Mouse (Mus musculus): ENCODE measurements at regions not wholly inside any gene's neighbourhood (a gene's known extent, or its start where the extent isn't known, plus 50 kb on each side); places are given as distances from the start of the nearest gene placed in this dataset.

DNA sequence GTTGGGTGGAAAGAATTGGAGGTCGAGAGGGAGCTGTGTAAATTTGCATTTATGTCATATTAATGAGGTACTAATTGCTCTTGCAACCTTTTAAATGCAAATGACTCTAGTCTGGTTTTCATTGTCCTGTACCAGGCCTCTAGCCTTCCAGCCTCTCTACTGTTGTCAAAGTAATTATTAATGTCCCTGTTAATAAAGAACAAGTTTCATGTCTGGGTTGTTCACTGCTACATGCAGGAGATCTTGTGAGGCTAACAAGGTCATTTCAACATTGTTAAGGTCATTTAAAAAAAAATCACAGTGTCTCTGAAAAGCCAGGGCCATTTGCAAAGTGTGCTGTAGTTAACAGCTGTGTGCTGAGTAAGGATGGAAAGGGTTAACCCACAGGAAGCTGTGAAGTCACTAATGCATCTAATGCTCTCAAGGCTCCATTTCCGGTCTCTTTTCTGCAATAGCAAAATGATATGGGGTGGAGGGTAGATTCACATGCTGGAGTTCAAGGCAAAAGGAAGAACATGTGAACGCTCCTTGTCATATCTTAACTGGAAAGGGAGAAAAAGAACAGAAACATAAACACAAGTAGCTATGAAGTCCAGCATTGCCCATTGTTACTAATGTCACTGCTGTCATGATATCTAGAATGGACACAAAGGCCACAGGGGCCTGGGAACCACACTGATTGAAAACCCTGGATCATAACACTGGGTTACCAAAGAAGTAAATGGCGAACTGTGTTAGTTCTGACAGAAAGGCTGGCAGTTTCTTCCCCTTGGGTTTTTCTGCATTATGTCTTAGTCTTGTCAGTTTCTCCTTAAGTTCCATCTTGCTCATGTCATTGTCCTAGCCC lies 197.5 kb upstream of the Id2 start:
- Histone ChIP-seq H3K4me3 (ENCODE audit: low read depth, low read length) (no peak overlapping the region), H3K27ac (ENCODE audit: low read depth, low read length) (no peak overlapping the region), H3K4me2 (ENCODE audit: low read depth) (no peak overlapping the region), H3K9me3 (ENCODE audit: control insufficient read depth, low read length) (no peaks in the 10 kb centered on the region), H3K4me1 (ENCODE audit: control insufficient read depth, insufficient read depth, low read length) (peaks cover 8% of the 10 kb centered on the region), H3K27me3 (ENCODE audit: control insufficient read depth, insufficient read depth, low read length) (no peaks in the 10 kb centered on the region), H3K36me3 (ENCODE audit: control insufficient read depth, insufficient read depth, low read length) (no peaks in the 10 kb centered on the region), H3K9ac (ENCODE audit: low read length) (no peak overlapping the region)
- WGBS = 57% methylated on average over 4 of the region's 4 CpGs
- DNase-seq (ENCODE audit: low spot score) (no peak), ATAC-seq (ENCODE audit: insufficient read depth, low FRiP score, low TSS enrichment) (no peak)

DNA sequence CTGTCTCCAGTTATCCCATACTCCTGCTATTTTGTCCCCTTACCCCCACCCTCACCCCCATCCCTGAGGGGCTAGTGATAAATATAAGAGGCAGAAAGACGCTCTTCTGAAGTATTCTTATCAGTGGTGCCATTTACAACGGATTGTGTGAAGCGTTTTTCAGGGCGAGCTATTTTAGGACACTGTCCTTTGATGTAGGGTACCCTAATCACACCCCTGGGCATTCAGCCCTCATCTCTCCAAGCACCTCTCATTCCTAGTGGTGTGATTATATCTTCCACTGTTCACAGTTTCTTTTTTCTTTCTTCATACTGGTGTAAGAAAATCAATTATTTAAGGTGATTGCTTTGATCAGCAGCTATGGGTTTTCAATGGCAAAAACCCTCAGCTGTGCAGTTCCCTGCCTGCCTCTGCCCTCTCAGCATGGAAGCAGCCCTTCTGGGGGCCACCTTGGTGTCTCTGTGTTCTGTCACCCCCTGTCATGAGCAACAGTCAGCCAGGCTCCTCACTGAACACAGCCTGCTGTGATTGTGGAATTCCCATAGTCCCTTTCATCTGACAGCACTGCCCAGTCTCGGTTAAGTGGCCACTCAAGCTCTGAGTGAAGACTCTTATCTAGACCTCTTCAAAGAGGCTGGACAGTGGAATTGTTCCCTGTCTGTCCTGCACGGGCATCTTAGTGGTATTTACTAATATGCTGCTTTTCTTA lies 196.7 kb upstream of the Id2 start:
- Histone ChIP-seq H3K27ac (ENCODE audit: low read depth, low read length) (no peak overlapping the region), H3K27me3 (ENCODE audit: control insufficient read depth, insufficient read depth, low read length) (no peaks in the 10 kb centered on the region), H3K9ac (ENCODE audit: low read length) (no peak overlapping the region), H3K9me3 (ENCODE audit: control insufficient read depth, low read length) (no peaks in the 10 kb centered on the region), H3K4me3 (ENCODE audit: low read depth, low read length) (no peak overlapping the region), H3K36me3 (ENCODE audit: control insufficient read depth, insufficient read depth, low read length) (no peaks in the 10 kb centered on the region), H3K4me1 (ENCODE audit: control insufficient read depth, insufficient read depth, low read length) (peaks cover 8% of the 10 kb centered on the region), H3K4me2 (ENCODE audit: low read depth) (no peak overlapping the region)
- DNase-seq (ENCODE audit: low spot score) (no peak), ATAC-seq (ENCODE audit: insufficient read depth, low FRiP score, low TSS enrichment) (no peak)
- 26% methylated on average over 6 of the region's 6 CpGs for WGBS

DNA sequence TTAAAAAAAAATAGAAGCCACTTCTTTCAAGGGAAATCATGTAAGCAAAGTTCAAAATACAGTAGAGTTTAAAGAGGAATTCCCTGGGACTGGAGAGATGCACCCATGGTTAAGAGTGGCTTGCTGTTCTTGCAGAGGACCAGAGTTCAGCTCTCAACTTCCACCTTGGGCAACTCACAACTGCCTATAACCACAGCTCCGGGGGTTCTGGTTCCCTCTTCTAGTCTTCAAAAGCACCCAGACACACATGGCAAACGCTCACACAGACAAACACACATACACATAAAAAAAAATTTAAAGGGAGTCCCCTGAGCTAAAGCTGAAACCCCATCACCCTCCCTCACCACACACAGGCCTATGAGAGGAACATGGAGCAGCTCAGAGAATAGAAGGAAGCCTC lies 192.4 kb upstream of the Id2 start:
- Histone ChIP-seq H3K4me3 (ENCODE audit: low read depth, low read length) (no peak overlapping the region), H3K9me3 (ENCODE audit: control insufficient read depth, low read length) (no peaks in the 10 kb centered on the region), H3K27me3 (ENCODE audit: control insufficient read depth, insufficient read depth, low read length) (no peaks in the 10 kb centered on the region), H3K4me1 (ENCODE audit: control insufficient read depth, insufficient read depth, low read length) (peaks cover 5% of the 10 kb centered on the region), H3K4me2 (ENCODE audit: low read depth) (no peak overlapping the region), H3K9ac (ENCODE audit: low read length) (no peak overlapping the region), H3K36me3 (ENCODE audit: control insufficient read depth, insufficient read depth, low read length) (no peaks in the 10 kb centered on the region), H3K27ac (ENCODE audit: low read depth, low read length) (no peak overlapping the region)
- ATAC-seq (ENCODE audit: insufficient read depth, low FRiP score, low TSS enrichment) (no peak), DNase-seq (ENCODE audit: low spot score) (no peak)
- 79% methylated on average over 2 of the region's 2 CpGs for WGBS

DNA sequence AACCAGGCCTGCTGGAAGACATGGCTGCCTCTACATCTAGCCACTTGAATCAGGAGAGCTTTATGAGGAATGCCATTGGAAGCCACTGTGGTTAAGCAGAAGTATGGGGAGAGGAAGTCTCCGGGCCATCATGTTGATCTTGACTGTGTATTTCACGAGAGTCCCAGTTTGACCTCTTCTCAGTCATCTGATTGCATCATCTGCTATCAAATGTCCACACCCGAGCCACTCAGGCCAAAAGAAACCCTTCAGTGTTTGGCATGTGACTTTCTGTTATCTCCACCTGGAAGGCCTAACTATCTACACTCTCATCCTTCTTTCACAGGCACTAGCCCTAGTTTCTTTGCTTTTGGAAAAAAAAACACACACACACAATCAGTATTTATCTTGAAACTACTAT lies 186.9 kb upstream of the Id2 start:
- no peak overlapping the region for H3K4me2 ChIP-seq (ENCODE audit: low read depth)
- 79% methylated on average over 3 of the region's 3 CpGs for WGBS

DNA sequence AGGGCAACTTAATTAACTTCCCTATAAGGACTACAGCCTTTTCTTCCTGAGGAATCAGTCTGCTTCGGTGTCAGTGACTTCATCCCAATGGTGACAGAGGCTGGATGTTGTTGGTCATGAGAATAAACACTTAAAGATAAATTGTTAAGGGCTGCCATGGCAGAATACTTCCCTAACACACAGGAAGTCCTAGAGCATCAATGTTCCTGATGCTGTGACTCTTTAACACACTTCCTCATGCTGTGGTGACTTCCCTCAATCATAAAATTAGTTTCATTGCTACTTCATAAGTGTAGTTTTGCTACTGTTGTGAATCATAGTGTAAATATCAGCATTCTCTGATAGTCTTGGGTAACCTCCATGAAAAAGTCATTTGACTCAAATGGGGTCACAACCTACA lies 184.5 kb upstream of the Id2 start:
- WGBS = 82% methylated on average over 1 of the region's 1 CpGs
- Histone ChIP-seq H3K36me3 (ENCODE audit: control insufficient read depth, insufficient read depth, low read length) (no peaks in the 10 kb centered on the region), H3K9ac (ENCODE audit: low read length) (no peak overlapping the region), H3K4me3 (ENCODE audit: low read depth, low read length) (no peak overlapping the region), H3K9me3 (ENCODE audit: control insufficient read depth, low read length) (no peaks in the 10 kb centered on the region), H3K27me3 (ENCODE audit: control insufficient read depth, insufficient read depth, low read length) (no peaks in the 10 kb centered on the region), H3K27ac (ENCODE audit: low read depth, low read length) (no peak overlapping the region), H3K4me1 (ENCODE audit: control insufficient read depth, insufficient read depth, low read length) (no peaks in the 10 kb centered on the region), H3K4me2 (ENCODE audit: low read depth) (no peak overlapping the region)
- ATAC-seq (ENCODE audit: insufficient read depth, low FRiP score, low TSS enrichment) (no peak), DNase-seq (ENCODE audit: low spot score) (no peak)

More for the DNA sequence above, 186.9 kb upstream of the Id2 start:
- Histone ChIP-seq H3K4me3 (ENCODE audit: low read depth, low read length) (no peak overlapping the region), H3K4me1 (ENCODE audit: control insufficient read depth, insufficient read depth, low read length) (no peaks in the 10 kb centered on the region), H3K36me3 (ENCODE audit: control insufficient read depth, insufficient read depth, low read length) (no peaks in the 10 kb centered on the region), H3K27me3 (ENCODE audit: control insufficient read depth, insufficient read depth, low read length) (no peaks in the 10 kb centered on the region), H3K27ac (ENCODE audit: low read depth, low read length) (no peak overlapping the region), H3K9ac (ENCODE audit: low read length) (no peak overlapping the region), H3K9me3 (ENCODE audit: control insufficient read depth, low read length) (no peaks in the 10 kb centered on the region)
- DNase-seq (ENCODE audit: low spot score) = no peak
- no peak for ATAC-seq (ENCODE audit: insufficient read depth, low FRiP score, low TSS enrichment)

DNA sequence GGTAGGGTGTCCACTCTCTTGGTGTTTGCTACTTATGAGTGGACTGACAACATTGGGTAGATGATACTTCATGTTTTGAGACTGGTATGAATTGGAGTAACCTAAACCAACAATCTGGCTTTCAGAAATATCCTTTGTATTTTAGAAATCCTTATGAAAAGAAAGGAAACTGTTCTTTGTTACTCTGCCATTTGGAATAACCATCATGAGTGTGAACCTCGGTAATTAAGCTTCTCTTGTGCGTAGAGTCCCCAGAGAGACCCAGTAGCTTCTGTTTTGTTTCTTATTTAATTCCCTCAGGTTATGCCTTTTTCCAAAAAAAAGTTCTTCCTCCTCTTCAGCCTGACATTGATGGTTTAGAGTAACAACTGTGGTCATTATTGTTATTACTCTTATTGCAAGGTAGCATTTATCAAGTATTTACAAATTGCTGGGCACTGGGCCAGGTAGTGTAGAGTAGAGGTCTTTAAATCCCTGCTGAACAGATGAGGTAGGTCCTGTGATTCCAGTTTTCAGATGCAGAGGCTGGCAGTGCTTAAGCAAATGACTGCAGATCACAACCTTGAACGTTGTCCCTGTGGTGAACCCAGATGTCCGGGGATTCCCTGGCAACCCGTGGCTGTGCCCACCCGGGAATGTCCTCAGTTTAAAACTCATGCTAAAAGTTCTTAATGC lies 176.8 kb upstream of the Id2 start:
- 79% methylated on average over 6 of the region's 6 CpGs for WGBS
- H3K9ac ChIP-seq (ENCODE audit: low read length) = no peak overlapping the region
- no peak overlapping the region for H3K27ac ChIP-seq (ENCODE audit: low read depth, low read length)
- no peak overlapping the region for H3K4me2 ChIP-seq (ENCODE audit: low read depth)
- H3K9me3 ChIP-seq (ENCODE audit: control insufficient read depth, low read length) = no peaks in the 10 kb centered on the region
- no peaks in the 10 kb centered on the region for H3K36me3 ChIP-seq (ENCODE audit: control insufficient read depth, insufficient read depth, low read length)
- no peak overlapping the region for H3K4me3 ChIP-seq (ENCODE audit: low read depth, low read length)
- ATAC-seq (ENCODE audit: insufficient read depth, low FRiP score, low TSS enrichment) = no peak
- no peak for DNase-seq (ENCODE audit: low spot score)
- H3K4me1 ChIP-seq (ENCODE audit: control insufficient read depth, insufficient read depth, low read length) = 0 out of 2 replicates have a peak, but pooled peaks cover 5% of the 10 kb centered on the region
- no peaks in the 10 kb centered on the region for H3K27me3 ChIP-seq (ENCODE audit: control insufficient read depth, insufficient read depth, low read length)

DNA sequence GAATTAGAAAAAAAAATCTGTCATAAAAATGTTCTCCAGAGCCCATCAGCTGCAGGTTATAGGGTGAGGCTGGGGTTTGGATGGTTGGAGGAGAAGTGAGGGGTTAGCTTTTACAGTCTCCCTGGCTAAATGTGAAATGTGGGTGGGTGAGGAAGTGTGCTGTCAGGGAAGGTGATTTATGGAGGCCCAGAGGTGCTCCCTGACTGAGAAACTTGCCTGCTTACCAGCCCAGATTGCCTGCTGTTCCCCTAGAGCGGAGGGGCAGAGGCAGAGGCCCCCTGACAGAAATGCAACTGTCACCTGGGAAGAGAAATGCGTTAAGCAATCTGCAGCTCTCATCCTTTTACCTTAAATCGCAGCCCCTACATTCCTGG lies 175.8 kb upstream of the Id2 start:
- H3K4me2 ChIP-seq (ENCODE audit: low read depth) = no peak overlapping the region
- H3K27me3 ChIP-seq (ENCODE audit: control insufficient read depth, insufficient read depth, low read length) = no peaks in the 10 kb centered on the region
- no peak overlapping the region for H3K4me3 ChIP-seq (ENCODE audit: low read depth, low read length)
- no peak overlapping the region for H3K27ac ChIP-seq (ENCODE audit: low read depth, low read length)
- DNase-seq (ENCODE audit: low spot score) (no peak), ATAC-seq (ENCODE audit: insufficient read depth, low FRiP score, low TSS enrichment) (no peak)
- no peaks in the 10 kb centered on the region for H3K36me3 ChIP-seq (ENCODE audit: control insufficient read depth, insufficient read depth, low read length)
- WGBS = 23% methylated on average over 3 of the region's 3 CpGs
- H3K9ac ChIP-seq (ENCODE audit: low read length) = no peak overlapping the region
- H3K4me1 ChIP-seq (ENCODE audit: control insufficient read depth, insufficient read depth, low read length) = peaks cover 5% of the 10 kb centered on the region; the same call in 1 of the 2 replicates
- no peaks in the 10 kb centered on the region for H3K9me3 ChIP-seq (ENCODE audit: control insufficient read depth, low read length)

DNA sequence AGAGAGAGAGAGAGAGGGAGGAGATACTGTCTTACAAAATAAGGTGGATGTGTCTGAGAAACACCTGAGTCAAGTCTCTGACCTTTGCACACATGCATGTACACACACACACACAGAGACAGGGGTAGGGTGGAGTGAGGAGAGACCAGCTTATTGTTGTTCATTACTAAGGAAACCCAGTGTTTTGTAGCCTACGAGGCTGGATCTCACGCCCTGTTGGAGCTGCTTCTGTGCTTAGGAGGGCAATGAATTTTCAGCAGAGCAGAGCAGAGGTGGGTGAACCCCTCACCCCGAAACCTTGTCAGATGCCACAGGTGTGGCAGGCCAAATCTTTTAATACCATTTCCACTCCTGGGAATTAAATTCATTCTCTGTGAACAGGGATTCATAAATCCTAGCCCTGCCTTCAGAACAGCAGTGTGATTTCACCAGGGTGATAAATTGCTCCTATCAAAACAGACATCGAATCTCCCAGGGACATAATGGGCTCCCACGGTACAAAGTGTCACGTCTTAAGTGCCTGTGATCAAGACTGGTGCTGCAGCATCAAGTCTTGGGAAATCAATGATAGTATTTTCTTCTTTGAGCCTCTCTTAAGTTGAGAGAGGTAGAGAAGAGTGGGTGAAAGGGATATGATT lies 175.3 kb upstream of the Id2 start:
- ATAC-seq (ENCODE audit: insufficient read depth, low FRiP score, low TSS enrichment) (no peak), DNase-seq (ENCODE audit: low spot score) (no peak)
- H3K27ac ChIP-seq (ENCODE audit: low read depth, low read length) = no peak overlapping the region
- WGBS = 22% methylated on average over 6 of the region's 6 CpGs
- peaks cover 5% of the 10 kb centered on the region; the same call in 1 of the 2 replicates for H3K4me1 ChIP-seq (ENCODE audit: control insufficient read depth, insufficient read depth, low read length)
- H3K9ac ChIP-seq (ENCODE audit: low read length) = no peak overlapping the region
- H3K36me3 ChIP-seq (ENCODE audit: control insufficient read depth, insufficient read depth, low read length) = no peaks in the 10 kb centered on the region
- H3K27me3 ChIP-seq (ENCODE audit: control insufficient read depth, insufficient read depth, low read length) = no peaks in the 10 kb centered on the region
- H3K4me2 ChIP-seq (ENCODE audit: low read depth) = no peak overlapping the region
- no peak overlapping the region for H3K4me3 ChIP-seq (ENCODE audit: low read depth, low read length)
- no peaks in the 10 kb centered on the region for H3K9me3 ChIP-seq (ENCODE audit: control insufficient read depth, low read length)
